Mouse (Mus musculus): ENCODE data around the gene Astn2.

GRCm38 (mm10) chr4:65791051-65791450, 613.4 kb downstream of the Astn2 start:
- TF ChIP-seq GATA1 (IDR thresholded peaks at IDR 0.05; ENCODE audit: borderline replicate concordance, low read length) = no peak
- no peak for TF ChIP-seq FLI1 (IDR thresholded peaks at IDR 0.05; ENCODE audit: low read length)
